Mouse (Mus musculus): ENCODE results near the gene Grk4. TPM values are rescaled to one million over a fixed set of nuclear protein-coding genes. Genes with fewer than 3 reads are reported as not detected.

Grk4 gene
- polyA plus RNA-seq (2015; fragmentation: Nextera tagmentation; extraction: Ambion mirVana) = 4.0 and 4.5 TPM in 2 replicates

DNA sequence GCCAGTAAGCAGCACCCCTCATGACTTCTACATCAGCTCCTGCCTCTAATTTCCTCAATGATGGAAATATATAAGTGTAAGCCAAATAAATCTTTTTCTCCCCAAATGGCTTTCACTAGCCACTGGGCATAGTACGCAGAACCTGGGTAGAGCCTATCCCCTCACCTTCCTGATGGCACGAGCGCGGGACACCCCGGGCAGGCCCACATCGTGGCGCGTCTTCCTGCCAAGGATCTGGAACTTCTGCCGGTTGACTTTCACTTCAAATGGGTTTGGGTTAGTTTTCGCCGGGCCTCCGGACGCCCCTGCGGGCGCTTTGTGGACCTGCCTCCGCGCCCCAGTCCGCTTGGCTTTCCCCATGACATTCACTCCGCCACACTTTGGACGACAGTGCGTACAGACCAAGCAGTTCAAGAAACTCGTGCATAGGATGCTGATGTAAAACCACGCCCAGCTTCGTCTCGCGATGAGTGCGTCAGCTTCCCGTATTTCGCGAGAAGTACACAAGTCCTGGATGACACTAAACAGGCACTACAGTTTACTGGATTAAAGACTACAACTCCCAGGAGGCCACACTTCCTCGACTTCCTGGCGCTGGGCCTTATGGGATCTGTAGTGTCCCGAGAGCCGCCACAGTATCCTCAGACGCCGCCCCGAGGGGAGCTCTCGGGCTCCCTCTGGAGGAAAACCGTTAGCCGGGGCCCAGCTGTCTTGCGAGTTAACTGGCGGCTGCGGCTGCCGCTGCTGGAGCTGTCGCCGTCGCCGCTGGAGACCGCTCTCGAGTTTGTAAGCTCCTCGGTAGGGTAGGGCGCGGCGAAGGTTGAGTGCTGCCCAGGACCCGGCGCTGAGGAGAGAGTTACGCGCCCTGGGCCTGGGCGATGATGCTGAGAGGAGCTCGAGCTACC, at the start of gene Grk4, which contains the start of gene Nop14:
Grk4 (plus strand) TSS at position 694 of the 905 bp plus-strand sequence.
Nop14 (minus strand) TSS at position 463 of the 905 bp plus-strand sequence.

DNA sequence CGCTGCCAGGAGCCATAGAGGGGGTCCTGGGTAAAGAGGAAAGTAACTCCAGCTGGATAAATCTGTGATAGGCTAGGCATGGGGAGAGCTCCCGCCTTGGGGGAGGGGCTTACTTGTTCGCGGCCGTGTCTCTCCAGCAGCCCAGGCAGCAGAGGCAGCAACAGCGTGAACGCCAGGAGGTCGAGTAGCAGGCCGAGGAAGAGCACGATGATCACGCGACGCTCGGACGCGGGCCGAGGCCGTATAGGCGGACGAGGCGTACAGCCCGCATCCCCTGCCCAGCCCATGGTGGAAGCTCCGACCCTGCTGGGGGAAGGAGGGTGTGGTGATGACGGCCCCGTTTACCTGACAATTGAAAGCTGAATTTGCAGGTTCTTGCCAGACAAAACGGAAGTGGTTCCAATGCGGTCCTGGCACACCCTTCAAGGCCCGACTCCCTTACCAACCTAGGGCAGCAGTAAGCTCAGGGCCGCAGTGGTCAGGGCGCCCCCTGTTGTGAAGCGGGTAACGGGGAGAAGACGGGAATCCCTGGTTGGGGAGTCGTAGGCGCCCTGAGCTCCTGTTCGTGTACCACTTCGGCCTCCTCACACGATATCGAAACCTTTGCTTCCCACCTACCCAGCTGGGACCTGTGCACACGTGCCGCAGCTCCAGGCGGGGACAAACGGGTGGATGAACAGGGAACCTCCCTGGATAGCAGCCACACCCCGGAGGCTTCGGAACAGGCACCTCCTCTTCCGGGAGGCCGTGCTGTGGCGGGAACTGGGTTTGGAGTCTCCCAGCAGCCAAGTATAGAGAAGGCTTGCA, 23.5 kb upstream of the Grk4 start, which contains the start of gene Mfsd10:
Mfsd10 (minus strand) TSS at position 732 of the 807 bp plus-strand sequence.

DNA sequence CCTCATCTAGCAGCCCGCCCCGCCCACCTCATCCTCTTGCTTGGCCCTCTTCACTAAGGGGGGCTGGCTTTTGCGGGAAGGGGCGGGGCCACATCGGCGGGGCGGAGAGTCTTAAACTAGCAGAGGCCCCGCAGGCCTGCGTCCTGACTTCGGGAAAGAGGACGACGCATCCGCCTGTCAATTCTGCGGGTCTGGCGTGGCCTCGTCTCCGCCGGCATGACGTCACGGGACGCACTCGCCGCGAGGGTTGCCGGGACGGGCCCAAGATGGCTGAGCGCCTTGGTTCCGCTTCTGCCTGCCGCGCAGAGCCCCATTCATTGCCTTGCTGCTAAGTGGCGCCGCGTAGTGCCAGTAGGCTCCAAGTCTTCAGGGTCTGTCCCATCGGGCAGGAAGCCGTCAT, 101.3 kb downstream of the Grk4 start, which contains the start of gene Htt:
Htt (plus strand) TSS at position 232 of the 400 bp plus-strand sequence.

Small RNAs within 50 kb of the gene (microRNA-seq; reads per million reads assigned to microRNA genes)
- gene Mir467g (ENCODE audit: borderline replicate concordance, insufficient number of aligned reads) = not detected

Other genes starting within 250 kb of the Grk4 start
- gene Tnip2, start 146.4 kb upstream of the Grk4 start, polyA plus RNA-seq (2015; fragmentation: Nextera tagmentation; extraction: Ambion mirVana) = 15.2 and 21.9 TPM in 2 replicates
- 10.6 and 12.1 TPM in 2 replicates for gene Sh3bp2, start 134.5 kb upstream of the Grk4 start, polyA plus RNA-seq (2015; fragmentation: Nextera tagmentation; extraction: Ambion mirVana)
- 117 TPM in 2 replicates for gene Add1, start 86.7 kb upstream of the Grk4 start, polyA plus RNA-seq (2015; fragmentation: Nextera tagmentation; extraction: Ambion mirVana)
- 55.7 and 92.6 TPM in 2 replicates for gene Mfsd10, start 23.2 kb upstream of the Grk4 start, polyA plus RNA-seq (2015; fragmentation: Nextera tagmentation; extraction: Ambion mirVana)
- gene Nop14, start 231 bp upstream of the Grk4 start, polyA plus RNA-seq (2015; fragmentation: Nextera tagmentation; extraction: Ambion mirVana) = 11.7 and 14.9 TPM in 2 replicates
- 3.5 and 5.8 TPM in 2 replicates for gene Htt, start 101.4 kb downstream of the Grk4 start, polyA plus RNA-seq (2015; fragmentation: Nextera tagmentation; extraction: Ambion mirVana)
- gene Msantd1, start 247.6 kb downstream of the Grk4 start, polyA plus RNA-seq (2015; fragmentation: Nextera tagmentation; extraction: Ambion mirVana) = 0.87 and 1.3 TPM in 2 replicates

Measured in adrenal gland, postnatal 0 days (tissue).